Mouse (Mus musculus) mature B cell (primary cell): ENCODE measurements around the gene Smc3.

Experiments used
- in situ Hi-C: fragments of 300-500 bp; cut with MboI; formaldehyde crosslinking; loops from 2 replicates; pipeline ENCODE4 v1.14.3; 2019

Smc3 gene

GRCm38 (mm10) chr19:53694020-53694419 is 93.8 kb downstream of the Smc3 start:
- in situ Hi-C loops = no loop called here
